Mouse (Mus musculus) yolk sac, embryonic 10.5 days (tissue): Measurements from ENCODE around the gene Cers1.

ENCODE experiments used
- DNase-seq: peaks from one replicate; pipeline ENCODE4 v3.0.0-alpha.2; 2017; ENCODE audit warnings: low spot score

Cers1 gene

DNA sequence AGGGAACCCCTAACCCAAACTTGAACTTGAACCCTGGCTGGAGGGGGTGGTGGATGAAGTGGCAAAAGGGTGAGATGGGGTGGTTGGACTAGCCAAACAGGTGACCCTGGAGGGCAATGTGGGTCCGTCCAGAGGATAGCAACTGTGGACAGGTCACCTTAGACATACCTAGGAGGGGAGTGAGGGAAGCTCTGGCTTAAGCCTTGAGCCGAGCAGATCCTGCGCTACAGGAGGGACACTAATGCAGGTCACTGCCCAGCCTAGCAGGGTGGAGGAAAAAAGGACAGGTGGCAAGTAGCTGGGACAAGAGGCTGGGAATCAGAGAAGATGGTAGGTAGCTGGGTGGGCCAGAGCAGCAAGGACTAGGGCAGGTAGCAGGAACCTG is 36.4 kb downstream of the Cers1 start:
- DNase-seq = no peak

DNA sequence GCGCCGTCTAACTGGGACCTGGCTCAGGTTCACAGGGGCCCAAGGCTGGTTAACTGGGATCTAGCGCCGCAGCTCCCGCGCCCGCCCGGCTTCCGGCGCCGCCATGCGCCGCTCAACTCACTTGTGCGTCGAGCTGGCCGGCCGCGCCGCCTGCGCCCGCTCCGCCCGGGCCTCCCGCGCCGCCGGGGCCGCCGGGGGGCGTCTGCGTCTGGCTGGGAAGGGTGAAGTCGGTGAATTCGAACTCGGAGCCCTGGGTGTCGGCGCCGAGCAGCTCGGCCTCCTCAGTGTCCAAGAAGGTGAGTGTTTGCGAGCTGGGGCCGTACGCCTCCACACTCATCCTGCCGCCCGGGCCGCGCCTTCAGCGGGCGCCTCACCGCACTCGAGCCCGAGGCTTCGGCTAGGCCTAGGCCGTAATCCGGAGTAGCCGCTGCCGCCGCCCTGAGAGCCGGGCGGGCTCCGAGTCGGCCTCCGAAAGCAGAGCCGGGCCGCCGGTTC is 37.1 kb downstream of the Cers1 start:
- peak; percentile 69 for DNase-seq

DNA sequence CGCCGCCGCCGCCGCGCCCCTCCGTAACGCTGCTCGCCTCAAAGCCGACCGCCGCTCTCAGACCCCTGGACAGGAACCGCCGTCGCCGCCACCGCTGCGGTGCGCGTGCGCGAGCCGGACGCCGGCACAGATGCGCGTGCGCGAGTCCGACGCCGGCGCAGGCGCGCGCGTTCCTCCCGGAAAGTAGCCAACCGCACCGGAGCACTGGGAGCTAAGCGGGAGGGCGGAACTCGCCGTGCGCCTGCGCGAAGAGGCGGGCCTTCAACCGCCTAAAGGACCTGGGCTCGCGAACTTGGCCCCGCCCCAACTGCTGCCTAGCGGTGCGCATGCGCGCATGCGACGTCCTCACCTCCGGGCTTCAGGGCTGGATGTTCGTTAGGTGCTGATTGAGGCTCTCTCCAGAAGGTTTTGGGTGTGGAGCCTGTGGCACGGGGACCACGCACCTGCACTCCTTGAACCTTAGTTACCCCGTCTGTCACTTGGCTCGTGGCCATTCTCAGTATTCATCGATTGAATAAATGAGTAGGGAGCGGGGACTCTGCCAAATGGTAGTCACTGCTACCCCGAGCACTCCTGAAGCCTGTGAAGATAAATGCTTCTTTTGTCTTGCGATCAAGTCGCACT is 37.7 kb downstream of the Cers1 start, which contains the start of gene Upf1:
Upf1 (minus strand) TSS at position 85 of the 624 bp plus-strand sequence.
- DNase-seq = peak; percentile 98

DNA sequence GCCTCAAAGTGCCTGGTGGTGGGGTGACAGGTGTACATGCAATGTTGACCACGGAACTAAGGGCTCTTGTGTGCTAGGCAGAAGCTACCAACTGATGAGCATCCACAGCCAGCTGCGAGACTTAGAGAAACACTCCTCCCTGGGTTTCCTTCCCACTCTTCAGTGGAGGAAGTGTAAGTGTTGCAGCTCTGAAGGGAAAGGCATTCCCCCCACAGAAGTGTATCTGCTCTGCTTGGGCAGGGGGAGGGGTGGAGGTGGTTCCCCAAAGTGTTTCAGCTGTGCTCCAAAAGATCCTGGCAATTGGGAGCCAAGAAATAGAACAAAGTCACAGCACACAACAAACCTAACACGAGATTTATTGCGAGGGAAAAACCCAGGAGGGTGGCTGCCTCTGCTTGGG is 38.4 kb downstream of the Cers1 start:
- no peak for DNase-seq

DNA sequence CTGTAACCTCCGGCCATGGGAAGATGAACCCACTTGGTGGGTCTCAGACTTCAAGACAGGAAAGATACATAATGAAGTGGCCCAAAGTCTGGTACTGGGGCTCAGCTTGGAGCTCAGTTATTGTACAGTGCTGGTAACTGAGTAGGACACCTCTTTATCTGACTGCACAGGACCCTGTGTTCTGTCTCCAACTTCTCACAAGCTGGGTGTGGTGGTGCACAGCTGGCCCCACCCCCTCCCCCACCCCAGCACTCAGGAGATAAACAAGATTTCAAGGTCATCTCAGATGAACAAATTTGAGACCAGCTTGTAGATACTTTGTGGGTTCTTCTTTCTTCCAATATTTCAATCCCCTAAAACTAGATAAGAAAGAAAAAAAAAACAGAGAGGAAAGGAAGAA is 40.5 kb downstream of the Cers1 start:
- no peak for DNase-seq

DNA sequence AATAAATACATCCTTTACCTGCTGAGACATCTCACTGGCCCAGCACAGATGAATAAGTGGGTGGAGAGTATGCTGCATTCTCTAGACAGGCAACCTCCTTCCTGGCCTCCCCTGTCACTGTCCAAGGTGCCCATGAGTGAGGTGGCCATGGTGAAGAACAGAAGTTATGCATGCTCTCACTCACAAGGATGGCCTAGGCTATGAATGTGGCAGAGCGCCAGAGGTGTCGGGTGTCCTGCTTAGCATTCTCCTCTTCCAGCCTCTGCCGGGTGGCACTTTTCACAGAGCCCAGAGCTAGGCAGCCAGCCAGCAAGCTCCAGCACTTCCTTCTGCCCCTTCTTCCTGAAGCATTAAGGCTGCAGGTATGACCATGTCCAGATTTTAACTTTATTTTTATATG is 43.8 kb downstream of the Cers1 start:
- DNase-seq = no peak

DNA sequence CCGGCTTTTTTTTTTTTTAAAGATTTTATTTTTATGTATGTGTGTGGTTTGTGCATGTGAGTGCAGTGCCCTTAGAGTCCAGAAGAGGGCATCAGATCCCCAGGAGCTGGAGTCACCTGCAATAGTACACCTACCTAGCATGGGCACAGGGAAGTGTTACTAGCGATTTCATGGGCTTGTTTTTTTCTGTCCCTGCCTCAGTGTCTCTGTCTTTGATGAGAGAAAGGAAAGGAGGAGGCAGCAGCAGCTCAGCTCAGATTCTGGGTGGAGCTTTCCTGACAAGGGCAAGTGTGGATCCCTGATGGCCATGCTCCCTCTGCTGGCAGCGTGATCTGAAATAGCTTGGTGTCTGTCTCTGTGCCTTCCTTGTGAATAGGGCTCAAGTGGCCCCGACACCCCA is 45.2 kb downstream of the Cers1 start:
- DNase-seq = no peak

DNA sequence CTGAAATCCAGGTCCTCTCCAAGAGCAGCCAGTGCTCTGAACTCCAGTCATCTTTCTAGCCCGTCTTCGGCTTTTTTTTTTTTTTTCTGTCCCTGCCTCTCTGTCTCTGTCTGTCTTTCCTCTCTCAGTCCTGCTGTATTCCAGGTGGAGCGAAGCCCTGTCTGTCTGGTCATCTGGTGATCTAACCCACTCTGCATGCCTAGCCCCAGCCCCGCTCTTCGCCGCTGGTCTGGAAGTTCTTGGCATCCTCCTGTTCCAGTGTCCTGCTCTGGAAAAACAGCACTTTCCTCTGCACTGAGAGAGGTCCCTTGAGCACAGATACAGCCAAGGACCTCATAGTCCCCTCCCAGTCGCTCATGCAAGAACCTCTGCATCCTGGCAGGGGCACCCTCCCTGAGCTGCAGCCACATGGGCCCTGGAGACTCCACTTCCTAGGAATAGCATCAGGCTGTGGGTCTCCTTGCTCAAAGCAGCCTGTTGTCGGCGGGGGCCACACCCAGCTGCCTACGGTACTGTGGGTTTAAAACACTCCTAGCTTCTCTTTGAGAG is 46.0 kb downstream of the Cers1 start:
- no peak for DNase-seq

DNA sequence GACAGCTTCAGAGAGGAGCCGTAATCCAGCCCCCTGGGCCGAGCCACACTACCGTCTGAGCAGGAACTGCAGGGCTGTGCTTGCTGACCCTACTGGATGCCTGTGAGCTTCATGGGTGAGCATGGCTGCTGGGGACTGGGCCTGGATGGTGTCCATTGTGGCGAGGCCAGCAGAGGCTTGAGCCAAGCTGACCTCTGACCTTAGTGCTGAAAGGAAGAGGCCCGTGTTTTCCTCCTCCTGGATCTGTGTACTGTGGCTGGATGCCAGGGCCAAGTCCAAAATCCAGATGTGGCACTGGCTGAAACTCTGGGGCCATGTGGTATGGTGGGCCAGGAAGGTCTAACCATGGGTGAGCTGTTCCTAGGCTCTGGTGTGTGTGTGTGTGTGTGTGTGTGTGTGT is 48.5 kb downstream of the Cers1 start:
- DNase-seq = peak; percentile 45

DNA sequence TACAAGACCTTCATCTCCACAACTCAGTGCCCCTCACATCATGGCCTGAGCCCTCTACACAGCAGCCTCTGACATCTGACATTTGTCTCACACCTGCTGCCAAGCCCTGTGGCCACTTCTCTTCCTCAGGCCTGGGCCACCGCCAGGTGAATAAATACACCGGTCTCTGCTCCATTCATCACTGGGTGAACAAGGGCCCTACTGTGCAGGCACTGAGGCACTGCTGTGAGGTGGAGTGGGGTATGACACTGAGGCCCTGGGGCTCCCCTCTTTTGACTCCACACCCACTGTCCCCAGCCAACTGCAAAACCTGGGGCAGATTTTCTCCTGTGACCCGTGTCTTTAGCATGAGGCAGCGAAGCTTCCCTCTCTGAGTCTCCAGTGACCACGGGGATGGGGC is 51.0 kb downstream of the Cers1 start:
- DNase-seq = no peak

DNA sequence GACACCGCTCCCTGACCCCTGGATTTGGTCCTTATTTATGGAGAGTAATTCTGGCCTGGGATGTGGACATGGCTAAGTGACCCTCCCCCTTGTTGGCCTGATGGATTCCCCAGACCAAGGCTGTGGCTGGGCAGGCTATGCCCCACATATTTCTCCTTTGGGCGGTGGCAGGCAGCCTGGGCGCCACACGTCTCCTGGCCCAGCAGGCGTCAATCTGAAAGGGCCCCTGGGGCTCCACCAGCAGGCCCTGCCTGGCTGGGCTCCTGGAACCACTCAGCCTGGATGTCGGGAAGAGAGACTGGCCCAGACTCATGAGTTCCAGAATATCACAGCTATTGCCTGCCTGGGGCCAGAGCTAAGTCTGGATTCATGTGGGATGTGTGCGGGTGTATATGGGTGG is 54.9 kb downstream of the Cers1 start:
- DNase-seq = no peak

DNA sequence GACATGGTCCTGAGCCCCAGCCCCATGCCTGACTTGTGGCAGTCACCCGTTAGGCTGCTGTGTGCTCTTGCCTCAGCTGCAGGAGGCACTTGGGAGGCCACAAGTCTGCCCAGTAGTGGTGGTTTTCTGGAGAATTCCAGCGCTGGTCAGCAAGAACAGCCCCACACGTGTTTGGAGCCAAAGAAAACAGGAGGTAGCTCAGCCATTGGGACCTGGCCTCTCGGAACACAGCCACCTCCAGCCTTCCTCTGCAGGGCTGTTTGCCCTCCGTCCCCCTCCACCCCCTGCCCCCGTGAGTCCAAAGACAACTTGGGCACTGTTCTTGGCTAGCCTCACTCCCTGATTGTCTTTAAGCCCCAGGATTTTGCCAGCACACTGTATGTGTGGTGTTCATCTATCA is 56.4 kb downstream of the Cers1 start:
- no peak for DNase-seq

DNA sequence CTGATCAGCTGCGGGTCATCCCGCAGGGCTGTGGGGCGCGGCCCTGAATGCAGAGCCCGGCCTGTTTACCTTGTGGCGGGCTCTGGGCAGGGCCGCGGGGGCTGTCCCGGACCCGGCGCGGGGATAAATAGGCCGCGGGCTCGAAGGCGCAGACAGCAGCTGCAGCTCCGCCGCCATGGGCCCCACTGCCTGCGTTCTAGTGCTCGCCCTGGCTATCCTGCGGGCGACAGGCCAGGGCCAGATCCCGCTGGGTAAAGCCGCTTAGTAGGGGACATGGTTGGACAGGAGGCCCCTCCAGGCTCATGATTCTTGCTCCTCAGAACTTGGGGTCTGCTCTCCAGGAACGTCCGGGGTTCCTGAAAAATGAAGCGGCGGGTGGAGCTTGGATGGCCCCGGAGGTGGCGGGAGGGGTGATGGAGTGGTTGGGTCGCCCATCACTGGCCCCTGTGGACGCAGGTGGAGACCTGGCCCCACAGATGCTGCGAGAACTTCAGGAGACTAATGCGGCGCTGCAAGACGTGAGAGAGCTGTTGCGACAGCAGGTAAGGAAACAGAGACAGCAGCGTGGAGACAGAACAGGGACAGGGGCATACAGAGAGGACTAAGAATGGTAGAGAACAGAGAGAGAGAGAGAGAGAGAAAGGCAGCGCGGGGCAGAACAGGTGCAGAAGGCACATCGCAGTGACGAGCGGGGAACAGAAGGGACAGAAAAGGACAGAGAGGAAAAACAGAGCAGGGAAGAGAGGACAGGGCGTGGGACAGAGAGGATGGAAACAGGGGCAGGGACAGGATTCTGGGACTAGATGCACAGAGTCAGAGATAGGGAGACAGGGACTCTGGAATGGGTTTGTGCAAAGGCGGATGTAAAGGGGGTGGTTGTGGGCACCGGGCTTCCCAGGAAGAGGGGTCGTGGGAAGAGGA is 58.1 kb downstream of the Cers1 start, which contains the start of gene Comp:
Comp (plus strand) TSS at position 162 of the 921 bp plus-strand sequence.
- no peak for DNase-seq

DNA sequence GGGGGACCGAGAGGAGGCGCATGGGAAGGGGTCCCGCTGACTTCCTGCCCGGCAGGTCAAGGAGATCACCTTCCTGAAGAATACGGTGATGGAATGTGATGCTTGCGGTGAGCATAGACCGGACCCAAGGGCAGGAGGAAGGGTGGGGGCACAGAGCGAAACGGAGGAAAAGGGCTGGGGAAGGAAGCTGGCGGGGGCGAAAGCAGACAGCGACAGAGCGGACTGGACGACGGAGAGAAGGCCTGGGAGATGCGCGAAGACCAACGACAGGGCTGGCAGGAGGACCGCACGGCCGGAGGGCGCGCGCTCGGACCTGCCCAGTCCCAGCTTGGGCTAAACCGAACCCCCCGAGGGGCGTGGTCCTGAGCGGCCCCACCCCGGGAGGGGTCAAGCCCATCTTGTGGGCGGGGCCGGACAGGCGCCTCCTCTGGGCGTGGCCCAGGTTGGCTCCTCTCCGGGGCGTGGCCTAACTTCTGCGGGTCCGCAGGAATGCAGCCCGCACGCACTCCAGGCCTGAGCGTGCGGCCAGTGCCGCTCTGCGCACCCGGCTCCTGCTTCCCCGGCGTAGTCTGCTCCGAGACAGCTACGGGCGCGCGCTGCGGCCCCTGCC is 58.8 kb downstream of the Cers1 start:
- peak; percentile 77 for DNase-seq

DNA sequence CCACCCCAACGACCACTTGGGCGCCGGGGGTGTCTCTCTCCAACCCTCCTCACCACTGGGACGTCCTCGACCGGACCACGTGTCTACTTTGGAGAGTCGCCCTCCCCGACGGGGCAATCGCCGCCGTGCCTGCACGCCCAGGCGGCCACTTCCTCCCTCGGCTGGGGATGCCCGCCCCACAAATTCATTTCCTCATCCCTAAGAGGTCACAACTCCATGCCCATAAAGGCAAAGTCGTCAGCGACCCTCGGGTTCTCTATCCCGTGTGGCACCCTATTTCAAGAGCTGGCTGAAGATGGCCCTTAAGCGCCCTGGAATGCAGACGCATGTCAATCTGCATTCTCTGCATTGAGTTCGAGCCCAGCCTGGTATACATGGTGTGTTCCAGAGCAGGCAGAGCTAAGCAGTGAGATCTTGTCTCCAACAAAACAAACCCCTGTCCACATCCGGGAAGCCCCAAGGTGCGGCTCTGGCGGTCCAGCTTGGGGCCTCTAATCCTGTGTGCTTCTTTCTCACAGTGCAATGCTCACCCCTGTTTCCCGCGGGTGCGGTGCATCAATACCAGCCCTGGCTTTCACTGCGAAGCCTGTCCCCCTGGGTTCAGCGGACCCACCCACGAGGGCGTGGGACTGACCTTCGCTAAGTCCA is 59.8 kb downstream of the Cers1 start:
- DNase-seq = no peak

DNA sequence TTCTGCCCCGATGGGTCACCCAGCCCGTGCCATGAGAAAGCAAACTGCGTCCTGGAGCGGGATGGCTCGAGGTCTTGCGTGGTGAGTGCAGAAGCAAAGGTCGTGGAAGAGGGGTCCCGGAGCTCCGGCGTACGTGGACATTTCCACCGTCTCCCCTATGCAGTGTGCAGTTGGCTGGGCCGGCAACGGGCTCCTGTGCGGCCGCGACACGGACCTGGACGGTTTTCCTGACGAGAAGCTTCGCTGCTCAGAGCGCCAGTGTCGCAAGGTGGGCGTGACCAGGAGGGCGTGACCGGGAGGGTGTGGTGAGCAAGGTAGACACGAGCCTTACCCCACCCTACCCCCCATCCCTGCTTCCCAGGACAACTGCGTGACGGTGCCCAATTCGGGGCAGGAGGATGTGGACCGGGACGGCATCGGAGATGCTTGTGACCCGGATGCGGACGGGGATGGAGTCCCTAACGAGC is 60.7 kb downstream of the Cers1 start:
- no peak for DNase-seq

DNA sequence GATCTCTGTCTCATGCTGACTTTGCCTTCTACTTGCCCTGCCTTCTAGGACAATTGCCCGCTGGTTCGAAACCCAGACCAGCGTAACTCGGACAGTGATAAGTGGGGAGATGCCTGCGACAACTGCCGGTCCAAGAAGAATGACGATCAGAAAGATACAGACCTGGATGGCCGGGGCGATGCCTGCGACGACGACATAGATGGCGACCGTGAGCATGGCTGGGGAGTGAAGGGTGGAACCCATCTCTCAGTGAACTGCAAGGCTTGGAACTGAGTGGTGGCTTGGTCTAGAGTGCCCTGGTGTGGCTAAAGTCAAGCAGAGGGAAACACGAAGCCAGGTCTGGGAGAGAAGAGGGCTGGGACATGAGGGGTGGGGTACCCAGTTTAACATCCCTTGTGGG is 61.5 kb downstream of the Cers1 start:
- DNase-seq = no peak

DNA sequence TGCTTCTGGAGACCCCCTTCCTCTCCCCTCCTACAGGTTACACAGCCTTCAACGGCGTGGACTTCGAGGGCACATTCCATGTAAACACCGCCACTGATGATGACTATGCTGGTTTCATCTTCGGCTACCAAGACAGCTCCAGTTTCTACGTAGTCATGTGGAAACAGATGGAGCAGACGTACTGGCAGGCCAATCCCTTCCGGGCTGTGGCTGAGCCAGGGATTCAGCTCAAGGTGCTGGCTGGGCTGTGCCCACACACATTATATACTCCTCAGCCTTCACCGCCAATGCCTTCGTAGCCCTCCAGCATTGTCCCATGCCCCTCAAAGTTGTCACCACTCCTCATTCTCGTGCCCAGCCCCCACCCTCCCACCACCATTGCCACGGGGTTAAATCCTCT is 64.5 kb downstream of the Cers1 start:
- DNase-seq = no peak
